Mouse (Mus musculus) liver, postnatal 0 days (tissue): ENCODE measurements at regions not wholly inside any gene's neighbourhood (a gene's known extent, or its start where the extent isn't known, plus 50 kb on each side); places are given as distances from the start of the nearest gene placed in this dataset.

Experiments
- CTCF ChIP-seq: sonication (generic); IDR thresholded peaks from 2 replicates; pipeline ENCODE4 v1.5.1; 2016; ENCODE audit warnings: antibody characterized with exemption, low read depth
- EP300 ChIP-seq: IDR thresholded peaks from 2 replicates; pipeline ENCODE4 v1.6.1; 2016; ENCODE audit warnings: antibody characterized with exemption, low read depth, mild to moderate bottlenecking

DNA sequence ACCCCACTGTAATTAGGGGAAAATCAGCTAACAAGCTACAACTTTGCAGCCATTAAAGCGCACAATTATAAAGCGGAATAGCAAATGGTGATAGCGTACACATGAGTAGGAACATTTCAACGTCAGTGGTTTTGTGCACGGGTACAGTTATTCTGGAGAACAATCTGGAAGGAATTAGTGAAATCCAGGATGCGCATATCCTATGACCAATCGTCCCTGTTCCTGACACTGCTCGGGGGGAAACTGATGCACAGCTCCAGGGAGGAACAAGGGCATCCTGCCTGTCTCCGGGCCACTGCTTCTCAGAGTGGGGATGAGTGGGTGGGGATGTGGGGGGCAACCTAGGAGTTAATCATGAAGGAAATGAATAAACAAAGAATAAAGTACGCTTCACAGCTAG is 93.6 kb upstream of the Mrps22 start:
- TF ChIP-seq EP300 (no peak), CTCF (no peak)
